Mouse (Mus musculus) hindbrain, postnatal 0 days (tissue): ENCODE results near the gene Fgf2. TPM values are rescaled to one million over a fixed set of nuclear protein-coding genes. Genes with fewer than 3 reads are reported as not detected.
A peak's percentile ranks its signal among the peaks of the same experiment; 100 is the strongest.

Source experiments
- ATAC-seq: fragments of 200-750 bp; cut with Nextera tagmentation; 2 replicates; pipeline ENCODE4 v1.8.0; 2017; ENCODE audit warnings: mild to moderate bottlenecking, moderate TSS enrichment, moderate library complexity
- DNase-seq: peaks from one replicate; pipeline ENCODE4 v3.0.0-alpha.2; 2015; ENCODE audit warnings: low spot score
- H3K27ac ChIP-seq: fragments of 300-500 bp; sonication (generic); 2 replicates; pipeline ENCODE4 v1.5.1; 2014; ENCODE audit warnings: mild to moderate bottlenecking
- H3K27me3 ChIP-seq: fragments of 300-500 bp; sonication (generic); 2 replicates; pipeline ENCODE4 v1.6.1; 2014; ENCODE audit warnings: low read length, mixed read lengths; ENCODE audit not compliant: insufficient read depth
- H3K36me3 ChIP-seq: fragments of 300-500 bp; sonication (generic); 2 replicates; pipeline ENCODE4 v1.6.1; 2014; ENCODE audit warnings: low read length, mixed read lengths; ENCODE audit not compliant: insufficient read depth
- H3K4me1 ChIP-seq: fragments of 300-500 bp; sonication (generic); 2 replicates; pipeline ENCODE4 v1.6.1; 2014; ENCODE audit warnings: antibody characterized with exemption, low read length, mixed read lengths; ENCODE audit not compliant: insufficient read depth
- H3K4me2 ChIP-seq: fragments of 300-500 bp; sonication (generic); 2 replicates; pipeline ENCODE4 v1.6.1; 2014; ENCODE audit warnings: low read depth, mild to moderate bottlenecking, low read length, moderate library complexity, mixed read lengths
- H3K4me3 ChIP-seq: fragments of 300-500 bp; sonication (generic); 2 replicates; pipeline ENCODE4 v1.5.1; 2014; ENCODE audit warnings: low read length
- H3K9ac ChIP-seq: fragments of 300-500 bp; sonication (generic); replicated peaks from 2 replicates; pipeline ENCODE4 v1.6.1; 2014; ENCODE audit warnings: mild to moderate bottlenecking, low read length, moderate library complexity, mixed read lengths
- H3K9me3 ChIP-seq: fragments of 300-500 bp; sonication (generic); 2 replicates; pipeline ENCODE4 v1.6.1; 2016; ENCODE audit warnings: low read length, mixed read lengths
- CTCF ChIP-seq: IDR thresholded peaks from 2 replicates; pipeline ENCODE4 v1.5.1; 2016; ENCODE audit warnings: antibody characterized with exemption, control low read depth, low read depth
- WGBS: fragments of 180-500 bp; shearing (Covaris S2); extraction: QIAGEN DNeasy Blood & Tissue Kit; methylation state at CpG from one replicate; pipeline ENCODE4 v1.1.7; 2014; 5-methylcytosine and 5-hydroxymethylcytosine counted together
- polyA plus RNA-seq: library from polyadenylated mRNA; unstranded; fragments of >200 nt; fragmentation: Nextera tagmentation; extraction: Ambion mirVana; gene quantifications from 2 replicates; pipeline ENCODE4 v1.2.1, GENCODE M21; 2015
- total RNA-seq: library from RNA; depleted of rRNA; stranded (reverse); fragments of >200 nt; gene quantifications from 2 replicates; pipeline ENCODE4 v1.2.3, GENCODE M21; 2014

Gene Fgf2
- total and polyA plus RNA-seq, 2 experiments from 2014 or later = 1.1 to 2.9 TPM

GRCm38 (mm10) chr3:37373712-37374111 lies 25.6 kb downstream of the Fgf2 start:
- no peaks in the 10 kb centered on the region for H3K9me3 ChIP-seq
- DNase-seq (no peak), ATAC-seq (no peak)
- H3K36me3 ChIP-seq = no peaks in the 10 kb centered on the region
- H3K4me3 ChIP-seq = no peak overlapping the region
- no peaks in the 10 kb centered on the region for H3K27me3 ChIP-seq
- no peak overlapping the region for H3K27ac ChIP-seq
- H3K9ac ChIP-seq = no peak overlapping the region
- TF ChIP-seq CTCF = no peak
- no peak overlapping the region for H3K4me2 ChIP-seq
- 91% methylated on average over 11 of the region's 11 CpGs for WGBS
- H3K4me1 ChIP-seq = no peaks in the 10 kb centered on the region

DNA sequence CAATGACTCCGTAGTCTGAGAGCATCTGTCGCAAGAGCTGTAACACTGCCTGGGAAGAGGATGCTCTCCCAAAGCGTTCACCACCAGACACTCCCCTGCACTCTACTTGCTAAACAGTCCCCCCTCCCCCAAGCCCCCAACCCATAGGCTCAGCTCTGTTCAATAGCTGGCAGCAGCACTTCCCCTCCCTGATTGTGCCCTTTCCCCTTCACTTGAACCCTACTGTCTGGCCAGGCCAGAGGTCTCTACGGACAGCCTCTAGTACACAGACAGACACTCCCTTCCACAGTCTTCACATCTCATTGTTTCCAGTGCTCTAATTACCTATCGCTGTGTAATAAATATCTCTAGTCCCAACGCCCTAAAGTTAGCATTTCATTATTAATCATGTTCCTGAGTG lies 29.8 kb downstream of the Fgf2 start:
- Histone ChIP-seq H3K4me1 (0 out of 2 replicates have a peak, but pooled peaks cover 3% of the 10 kb centered on the region), H3K4me2 (no peak overlapping the region), H3K4me3 (no peak overlapping the region), H3K36me3 (no peaks in the 10 kb centered on the region), H3K9me3 (no peaks in the 10 kb centered on the region), H3K27me3 (no peaks in the 10 kb centered on the region), H3K27ac (no peak overlapping the region), H3K9ac (no peak overlapping the region)
- whole genome bisulfite sequencing = 67% methylated on average over 6 of the region's 6 CpGs
- ATAC-seq (no peak), DNase-seq (no peak)
- no peak for TF ChIP-seq CTCF

GRCm38 (mm10) chr3:37378412-37378811 lies 30.3 kb downstream of the Fgf2 start:
- TF ChIP-seq CTCF = no peak
- WGBS = 69% methylated on average over 6 of the region's 6 CpGs

GRCm38 (mm10) chr3:37379201-37379600 lies 31.1 kb downstream of the Fgf2 start:
- no peak for ATAC-seq
- Histone ChIP-seq H3K4me3 (no peak overlapping the region), H3K27me3 (no peaks in the 10 kb centered on the region), H3K9me3 (no peaks in the 10 kb centered on the region), H3K27ac (no peak overlapping the region), H3K4me2 (no peak overlapping the region), H3K9ac (no peak overlapping the region), H3K4me1 (0 out of 2 replicates have a peak, but pooled peaks cover 3% of the 10 kb centered on the region), H3K36me3 (no peaks in the 10 kb centered on the region)
- peak; percentile 14; the same call in 1 of the 2 replicates for TF ChIP-seq CTCF
- DNase-seq = no peak
- 84% methylated on average over 14 of the region's 14 CpGs for WGBS

More at GRCm38 (mm10) chr3:37378412-37378811, 30.3 kb downstream of the Fgf2 start:
- Histone ChIP-seq H3K4me1 (0 out of 2 replicates have a peak, but pooled peaks cover 3% of the 10 kb centered on the region), H3K4me3 (no peak overlapping the region), H3K9ac (no peak overlapping the region), H3K27ac (no peak overlapping the region), H3K4me2 (no peak overlapping the region), H3K9me3 (no peaks in the 10 kb centered on the region), H3K36me3 (no peaks in the 10 kb centered on the region), H3K27me3 (no peaks in the 10 kb centered on the region)
- DNase-seq (no peak), ATAC-seq (peak; percentile 55; the same call in 1 of the 2 replicates)

DNA sequence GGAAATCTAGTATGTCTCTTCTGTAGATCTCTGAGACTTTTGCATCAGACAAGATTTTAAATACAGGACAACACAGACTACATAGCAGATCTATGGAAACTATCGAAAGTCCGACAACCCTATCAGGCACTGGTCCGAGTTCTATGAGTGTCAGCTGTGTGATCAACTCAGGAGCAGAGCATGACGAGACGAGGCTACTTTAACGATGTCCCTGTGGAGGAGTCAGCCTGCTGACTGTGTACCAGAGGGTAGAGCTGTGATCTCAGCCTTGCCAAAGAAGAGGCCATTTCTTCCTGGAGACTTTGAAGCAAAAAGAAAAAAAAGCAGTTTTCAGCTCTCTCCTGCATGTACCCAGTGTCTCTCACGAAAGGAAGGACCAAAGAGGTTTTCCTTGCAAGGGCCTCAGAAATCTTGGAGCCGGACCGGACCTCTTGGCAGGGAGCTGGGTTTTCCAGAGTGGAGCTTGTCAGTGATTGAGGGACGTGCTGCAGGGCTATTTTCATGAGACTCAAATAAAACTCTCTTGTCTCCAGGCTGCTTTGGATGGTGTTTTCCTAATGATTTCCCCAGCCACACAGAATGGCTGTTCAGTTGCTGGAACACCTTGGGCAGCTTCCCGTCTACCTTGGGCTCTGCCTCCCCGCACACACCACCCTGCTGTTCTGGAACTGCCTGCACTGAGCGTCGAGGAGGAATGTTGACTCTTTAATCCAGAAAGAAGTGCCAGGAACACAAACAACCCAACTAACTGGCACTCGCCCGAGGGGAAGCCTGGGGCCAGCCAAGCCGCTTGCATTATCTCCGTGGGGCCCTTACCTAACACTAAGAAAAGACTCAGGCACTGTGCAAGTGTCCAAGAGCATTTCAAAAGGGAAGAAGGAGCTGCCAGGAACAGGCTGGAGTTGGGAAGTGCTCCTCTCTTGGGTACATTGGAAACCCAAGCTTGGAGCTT lies 32.1 kb downstream of the Fgf2 start:
- TF ChIP-seq CTCF = no peak
- Histone ChIP-seq H3K4me1 (0 out of 2 replicates have a peak, but pooled peaks cover 3% of the 10 kb centered on the region), H3K4me2 (no peak overlapping the region), H3K9me3 (no peaks in the 10 kb centered on the region), H3K36me3 (no peaks in the 10 kb centered on the region), H3K27ac (peak overlapping the region; percentile 43), H3K9ac (no peak overlapping the region), H3K27me3 (no peaks in the 10 kb centered on the region), H3K4me3 (no peak overlapping the region)
- peak; percentile 44 for DNase-seq
- WGBS = 51% methylated on average over 18 of the region's 18 CpGs
- peak; percentile 41; the same call in 1 of the 2 replicates for ATAC-seq

- no peak overlapping the region for H3K4me2 ChIP-seq
- no peak overlapping the region for H3K4me3 ChIP-seq
- 0 out of 2 replicates have a peak, but pooled peaks cover 3% of the 10 kb centered on the region for H3K4me1 ChIP-seq
- TF ChIP-seq CTCF = no peak
- no peak overlapping the region for H3K27ac ChIP-seq
- no peaks in the 10 kb centered on the region for H3K36me3 ChIP-seq
- ATAC-seq = no peak
- DNase-seq = no peak
- no peaks in the 10 kb centered on the region for H3K27me3 ChIP-seq
- 65% methylated on average over 6 of the region's 6 CpGs for WGBS
- H3K9me3 ChIP-seq = no peaks in the 10 kb centered on the region
- H3K9ac ChIP-seq = no peak overlapping the region
Measured at GRCm38 (mm10) chr3:37381457-37381856, 33.3 kb downstream of the Fgf2 start.
